Mouse (Mus musculus) right cerebral cortex, adult 2 months (tissue): ENCODE data around the gene Tmem108.

Source experiments
- DNase-seq, 2 experiments: peaks; one replicate each; pipeline ENCODE4 v3.0.0; 2021 to 2022; ENCODE audit warnings: low spot score in 2 of 2

Gene Tmem108

DNA sequence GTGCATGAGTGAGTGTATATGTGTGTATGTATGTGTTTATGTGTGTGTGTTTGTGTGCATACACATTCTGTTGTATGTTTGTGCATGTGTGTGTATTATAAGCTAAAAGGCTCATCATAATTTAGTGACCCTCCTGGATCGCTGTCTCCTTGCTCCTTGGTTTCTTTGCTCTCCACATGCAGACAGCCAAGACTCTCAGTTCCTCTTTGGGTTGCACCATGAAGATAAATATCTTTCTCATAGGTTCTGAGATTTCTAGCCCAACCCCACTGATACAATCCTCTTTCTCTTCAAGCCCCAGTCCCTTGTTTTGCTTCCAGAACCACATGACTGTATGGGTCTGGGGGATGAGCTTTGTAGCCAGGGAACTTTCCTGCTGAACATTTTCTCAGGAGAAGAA is 302.3 kb downstream of the Tmem108 start:
- DNase-seq, result no peak

DNA sequence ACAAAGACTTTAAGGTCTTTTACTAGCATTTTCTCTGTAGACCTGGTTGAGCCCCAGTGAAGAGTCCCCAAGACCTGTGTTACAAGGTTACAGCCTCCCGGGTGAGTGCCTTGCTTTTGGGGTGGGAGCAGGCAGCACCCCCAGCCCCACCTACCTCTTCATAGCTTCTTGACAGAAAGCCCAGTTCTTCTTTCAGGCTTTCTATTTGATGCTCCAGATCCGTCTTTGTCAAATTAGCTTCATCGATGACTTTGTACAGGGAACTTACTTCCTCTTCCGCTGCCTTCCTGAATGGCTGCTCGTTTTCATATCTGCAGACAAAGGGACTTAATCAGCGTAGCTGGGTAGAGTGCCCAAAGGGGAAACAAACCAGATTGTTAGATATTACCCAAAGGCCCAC is 312.0 kb downstream of the Tmem108 start:
- DNase-seq, result no peak

DNA sequence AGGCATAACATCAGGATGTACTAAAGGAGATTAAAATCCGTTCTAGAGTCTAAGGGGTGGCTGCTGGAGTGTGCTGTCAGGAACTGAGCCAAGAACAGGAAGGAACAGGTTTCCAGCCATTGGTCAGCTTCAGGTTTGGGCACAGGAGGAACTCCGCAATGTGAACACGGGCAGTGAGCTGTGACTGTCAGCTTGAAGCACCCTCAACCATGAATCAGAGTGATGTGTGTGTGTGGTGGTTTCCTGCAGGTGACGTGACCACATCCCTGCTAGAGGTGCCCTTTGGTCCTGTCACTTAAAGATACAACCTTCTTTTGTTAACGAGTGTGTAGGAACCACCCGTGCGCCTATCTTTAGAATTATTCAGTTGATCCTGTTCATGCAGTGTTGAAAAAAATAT is 312.5 kb downstream of the Tmem108 start:
- DNase-seq, result no peak

DNA sequence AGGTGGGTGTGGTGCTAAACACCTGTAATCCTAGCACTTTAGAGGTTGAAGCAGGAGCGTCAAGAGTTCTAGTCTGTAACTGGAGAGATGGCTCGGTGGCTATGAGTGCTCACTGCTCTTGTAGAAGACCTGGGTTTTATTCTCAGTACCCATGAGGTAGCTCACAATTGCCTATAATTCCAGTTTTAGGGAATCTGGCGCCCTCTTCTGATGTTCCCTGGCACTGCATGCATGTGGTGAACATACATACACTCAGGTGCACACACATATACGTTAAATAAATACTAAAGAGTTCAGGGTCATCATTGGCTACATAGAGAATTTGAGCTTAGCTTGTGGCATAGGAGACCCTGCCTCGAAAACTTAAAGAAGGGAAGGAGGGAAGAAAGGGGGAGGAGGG is 317.0 kb downstream of the Tmem108 start:
- DNase-seq, result no peak

DNA sequence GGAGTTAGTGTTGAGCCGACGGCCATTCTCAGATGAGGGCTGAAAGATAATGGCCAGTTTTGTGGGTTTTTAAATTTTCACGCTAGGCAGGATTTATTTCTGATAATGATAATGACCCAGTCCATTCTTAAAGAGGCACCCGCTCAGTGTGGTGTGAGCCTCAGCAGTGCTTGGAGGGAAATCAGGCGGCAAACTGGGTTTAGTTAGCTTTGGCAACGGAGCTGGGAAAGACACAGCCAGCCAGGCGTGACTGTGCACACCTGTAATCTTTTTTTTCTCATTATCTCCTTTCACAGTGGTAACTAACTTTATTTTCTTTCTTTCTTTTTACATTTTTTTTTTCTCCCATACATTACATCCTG is 317.8 kb downstream of the Tmem108 start:
- no peak for DNase-seq

DNA sequence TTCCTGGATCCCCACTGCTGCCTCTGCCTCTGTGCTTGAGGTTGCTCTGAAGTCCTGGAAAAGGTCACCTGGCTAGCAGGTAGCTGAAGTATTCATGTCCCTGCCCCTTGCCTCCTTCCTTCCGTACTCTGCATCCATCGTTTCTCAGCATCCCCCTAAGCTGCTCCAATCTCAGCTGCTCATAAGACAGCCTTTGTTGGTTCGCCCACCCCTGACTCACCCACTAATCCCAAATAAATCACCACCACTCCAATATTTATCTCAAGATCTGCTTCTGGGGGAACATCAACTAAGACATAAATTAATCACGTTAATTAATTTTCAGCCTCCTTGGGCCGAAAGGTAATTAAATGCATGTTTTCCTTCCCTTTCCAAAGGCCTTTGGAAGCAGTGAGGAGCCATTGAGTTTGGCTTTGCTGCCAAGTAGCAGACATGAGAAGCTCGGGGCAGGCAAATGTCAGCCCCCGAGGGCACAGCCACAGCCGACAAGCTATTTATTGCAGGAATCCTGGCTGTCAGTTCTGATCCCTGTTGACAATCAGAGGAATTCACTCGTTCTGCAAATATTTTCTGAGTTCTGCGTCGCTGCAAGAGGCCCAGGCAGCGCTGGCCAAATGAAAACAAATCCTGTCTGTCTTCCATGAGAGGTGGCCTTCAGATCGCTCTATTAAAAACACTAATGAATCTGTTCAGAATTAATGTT is 318.4 kb downstream of the Tmem108 start:
- no peak for DNase-seq

DNA sequence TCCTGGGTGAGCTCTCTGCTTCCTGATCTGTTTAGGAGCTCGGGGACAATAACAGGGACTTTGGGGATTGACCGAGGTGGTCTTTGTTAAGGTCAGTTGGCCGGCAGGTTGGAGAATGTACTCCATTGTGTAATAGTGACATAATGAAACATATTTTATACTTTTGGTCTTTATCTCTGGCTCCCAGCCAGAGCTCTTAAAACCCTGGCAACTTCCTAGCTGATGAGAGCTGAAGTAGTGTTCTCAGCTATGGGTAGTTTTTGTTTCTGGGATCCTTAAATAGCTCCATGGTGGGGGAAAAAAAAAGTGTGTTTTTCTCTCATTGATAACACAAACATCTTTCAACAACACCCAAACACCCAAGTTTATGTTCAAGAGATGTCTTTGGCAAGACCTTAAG is 321.0 kb downstream of the Tmem108 start:
- no peak for DNase-seq

DNA sequence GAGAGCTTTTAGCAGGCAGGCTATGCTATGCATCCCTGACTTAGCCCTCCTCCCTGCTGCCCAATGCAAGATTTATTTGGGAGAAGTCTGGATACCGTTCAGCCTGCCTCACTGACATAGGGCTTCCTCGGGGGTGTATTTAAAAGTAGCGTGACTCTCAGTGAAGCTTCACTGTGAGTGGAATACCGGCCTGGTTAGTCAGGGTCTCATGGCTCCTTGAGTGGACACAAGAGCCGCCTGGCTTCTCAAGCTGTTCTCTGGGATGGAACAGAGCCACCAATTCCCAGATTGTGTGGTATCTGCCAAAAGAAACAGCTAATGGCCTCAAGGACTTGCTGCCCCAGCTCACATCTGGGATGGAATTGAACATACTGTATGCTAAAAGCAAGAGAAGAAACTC is 324.5 kb downstream of the Tmem108 start:
- no peak for DNase-seq

DNA sequence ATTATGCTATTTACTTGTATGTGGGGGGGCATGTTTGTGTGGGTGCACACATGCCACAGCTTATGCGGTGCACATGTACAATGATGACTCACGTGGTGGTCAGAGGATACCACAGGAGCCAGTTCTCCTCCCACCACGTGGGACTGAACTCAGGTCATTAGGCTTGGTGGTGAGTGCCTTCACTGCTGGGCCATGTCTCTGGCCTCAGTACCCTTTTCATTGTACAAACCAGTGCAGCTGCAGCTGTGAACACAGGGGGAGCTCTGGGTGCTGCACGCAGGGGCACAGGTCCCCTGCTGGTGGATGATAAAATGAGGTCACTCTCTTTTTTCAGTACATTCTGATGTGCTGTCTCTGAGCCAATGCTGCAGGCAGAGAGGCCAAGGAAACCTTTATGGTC is 327.5 kb downstream of the Tmem108 start:
- DNase-seq, result no peak
